Mouse (Mus musculus) ES-CJ7 (cell line): ENCODE data around the gene Anks1.

ENCODE experiments used
- DNase-seq: peaks from one replicate; pipeline ENCODE4 v3.0.0; 2011; ENCODE audit warnings: low read depth, low spot score

Gene Anks1

DNA sequence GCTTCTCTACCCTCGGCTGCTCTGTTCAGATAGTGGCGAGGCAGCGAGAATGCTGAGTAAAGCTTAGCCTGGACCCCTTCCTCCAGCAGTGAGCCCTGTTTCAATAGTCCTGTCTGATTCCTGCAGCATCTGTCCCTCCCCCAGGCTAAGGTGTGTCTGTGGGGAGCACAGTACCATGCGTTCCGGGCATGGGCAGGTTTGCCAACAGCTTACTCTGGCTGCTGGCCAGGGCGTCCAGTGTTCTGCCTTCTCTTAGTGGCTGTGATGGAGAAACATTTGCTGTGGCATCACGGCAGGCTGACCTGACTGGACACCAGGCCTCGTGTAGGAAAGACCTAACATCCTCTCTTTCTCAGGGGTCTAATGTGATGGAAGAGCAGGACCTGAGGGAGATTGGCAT, 141.1 kb downstream of the Anks1 start:
- no peak for DNase-seq

DNA sequence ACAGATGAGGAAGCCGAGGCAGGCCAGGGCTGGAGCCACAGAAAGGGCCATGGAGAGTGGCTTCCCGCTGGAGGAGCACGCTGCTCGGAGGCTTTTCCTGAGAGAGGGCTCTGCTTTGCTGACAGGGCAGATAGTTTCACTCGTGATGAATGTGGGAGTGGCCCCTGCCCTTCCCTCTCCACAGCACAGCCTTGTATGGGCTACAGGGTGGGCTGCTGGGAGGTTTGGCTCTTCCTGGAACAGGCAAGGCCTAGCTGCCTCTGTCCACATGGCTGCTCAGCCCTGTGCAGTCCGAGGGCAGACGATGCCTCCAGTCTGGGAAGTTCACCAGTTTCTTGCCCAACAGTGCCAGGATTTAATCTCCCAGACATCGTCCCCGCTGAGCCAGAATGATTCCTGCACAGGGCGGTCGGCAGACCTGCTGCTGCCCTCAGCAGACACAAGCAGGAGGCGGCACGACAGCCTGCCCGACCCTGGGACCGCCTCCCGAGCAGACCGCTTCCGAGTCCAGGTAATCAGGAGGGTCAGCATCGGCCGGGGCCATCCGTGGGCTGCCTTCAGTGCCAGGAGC, 143.3 kb downstream of the Anks1 start:
- DNase-seq, result no peak

DNA sequence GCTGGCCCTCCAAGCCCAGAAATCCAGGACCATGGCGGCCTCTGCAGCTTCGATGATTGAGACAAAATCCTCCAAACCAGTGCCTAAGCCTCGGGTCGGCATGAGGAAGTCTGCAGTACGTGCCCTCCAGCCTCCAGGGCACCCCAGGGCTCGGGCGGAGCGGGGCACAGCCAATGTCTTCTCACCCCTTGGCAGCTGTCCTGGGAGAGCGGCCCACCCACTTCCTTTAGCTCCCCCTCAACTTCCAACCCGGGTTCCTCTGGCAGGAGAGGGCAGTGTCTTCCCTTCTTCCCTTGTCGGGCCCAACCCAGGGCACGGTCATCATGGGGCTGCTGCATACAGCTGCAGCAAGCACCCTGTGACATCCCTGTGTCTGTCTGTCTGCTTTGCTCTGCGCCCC, 149.2 kb downstream of the Anks1 start:
- DNase-seq, result no peak

DNA sequence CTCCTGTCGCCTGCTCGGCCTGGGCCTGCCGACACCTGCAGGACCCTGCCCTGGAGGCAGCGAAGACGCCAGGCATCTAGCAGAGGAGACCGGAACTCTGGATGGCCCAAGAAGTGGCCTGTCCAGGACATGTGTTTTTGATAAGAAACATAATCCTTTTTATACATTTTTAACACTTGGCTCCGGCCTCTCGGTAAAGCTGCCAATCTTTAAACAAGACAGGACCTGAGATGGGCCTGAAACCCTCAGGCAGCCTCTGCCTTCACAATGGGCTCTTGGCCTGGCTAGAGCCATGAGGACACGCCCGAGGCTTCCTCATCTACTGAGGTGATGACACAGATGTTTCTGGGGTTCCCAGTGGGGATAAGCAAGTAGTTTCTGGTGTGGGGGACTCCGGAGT, 151.6 kb downstream of the Anks1 start:
- no peak for DNase-seq

DNA sequence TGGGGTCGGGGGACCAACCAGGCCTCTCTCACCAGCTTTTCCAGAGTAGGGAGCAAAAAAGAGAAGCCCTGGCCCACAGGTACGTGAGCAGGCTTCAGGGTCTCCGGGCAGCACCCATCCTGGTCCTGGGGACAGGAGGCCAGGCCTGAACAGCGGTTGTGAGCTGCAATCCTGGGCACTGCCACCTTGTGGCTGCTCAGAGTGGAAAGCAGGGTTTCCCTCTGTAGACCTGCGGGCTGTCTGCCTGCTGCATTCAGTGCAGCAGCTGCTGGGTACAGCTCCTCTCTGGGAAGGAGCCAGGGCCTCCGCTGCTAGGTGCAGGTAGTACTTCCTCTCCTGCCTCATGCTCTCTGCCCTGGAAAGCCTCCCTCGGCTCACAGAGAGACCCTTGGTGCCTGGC, 152.4 kb downstream of the Anks1 start:
- peak; percentile 65 for DNase-seq

DNA sequence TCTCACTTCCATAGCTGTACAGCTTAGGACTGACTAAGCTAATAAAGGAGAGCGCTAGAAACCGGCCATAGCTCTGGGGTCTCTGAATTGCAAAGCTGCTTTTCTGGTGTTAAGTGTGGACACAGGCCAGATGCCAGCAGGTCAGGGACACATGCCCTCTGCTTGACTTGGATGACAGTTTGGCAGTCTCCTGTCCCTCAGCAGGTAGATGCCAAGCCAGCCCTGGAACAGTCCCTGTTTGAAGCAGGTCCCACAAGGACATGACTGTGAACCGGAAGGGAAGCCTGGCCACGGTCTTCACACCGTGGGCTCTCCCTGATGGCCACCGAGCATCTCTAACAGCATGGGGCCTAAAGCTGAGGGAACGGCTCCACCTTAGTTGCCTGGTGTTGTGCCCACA, 153.6 kb downstream of the Anks1 start:
- DNase-seq, result no peak

DNA sequence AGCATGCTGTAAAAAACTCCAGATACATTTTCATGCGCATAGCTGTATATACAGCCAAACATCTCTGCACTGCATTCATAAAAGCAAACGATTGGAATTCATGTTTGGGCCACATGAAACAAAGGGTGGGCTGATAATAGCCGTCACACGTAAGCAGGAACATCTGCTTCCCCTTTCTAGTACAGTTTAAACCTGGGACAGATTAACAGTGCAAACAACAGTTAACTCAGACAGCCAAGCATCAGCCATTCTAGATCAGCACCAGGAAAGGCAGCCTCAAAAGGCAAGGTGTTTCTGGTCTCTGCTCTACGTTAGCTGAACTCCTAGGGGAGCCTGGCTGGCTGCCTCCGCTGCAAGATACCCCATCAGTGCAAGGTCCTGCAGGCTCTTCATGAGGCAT, 154.1 kb downstream of the Anks1 start:
- DNase-seq, result no peak

DNA sequence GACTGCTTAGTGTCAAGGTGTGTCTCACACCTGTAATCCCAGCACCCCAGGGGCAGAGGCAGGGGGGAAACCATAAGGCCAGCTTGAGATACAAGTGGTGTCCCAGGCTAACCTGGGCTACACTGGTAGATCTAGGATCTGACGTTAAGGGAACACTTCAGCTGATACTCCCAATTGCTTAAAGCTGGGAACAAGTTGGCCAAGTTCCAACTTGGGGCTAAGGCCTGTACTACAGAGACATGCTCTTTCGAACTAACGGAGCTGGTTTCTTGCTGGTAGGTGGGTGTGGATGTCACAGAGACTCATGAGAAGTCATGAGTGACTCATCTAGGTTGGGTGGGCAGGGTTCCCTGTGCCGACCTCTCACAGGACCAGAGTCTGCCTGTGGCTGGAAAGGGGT, 158.2 kb downstream of the Anks1 start:
- DNase-seq, result no peak

DNA sequence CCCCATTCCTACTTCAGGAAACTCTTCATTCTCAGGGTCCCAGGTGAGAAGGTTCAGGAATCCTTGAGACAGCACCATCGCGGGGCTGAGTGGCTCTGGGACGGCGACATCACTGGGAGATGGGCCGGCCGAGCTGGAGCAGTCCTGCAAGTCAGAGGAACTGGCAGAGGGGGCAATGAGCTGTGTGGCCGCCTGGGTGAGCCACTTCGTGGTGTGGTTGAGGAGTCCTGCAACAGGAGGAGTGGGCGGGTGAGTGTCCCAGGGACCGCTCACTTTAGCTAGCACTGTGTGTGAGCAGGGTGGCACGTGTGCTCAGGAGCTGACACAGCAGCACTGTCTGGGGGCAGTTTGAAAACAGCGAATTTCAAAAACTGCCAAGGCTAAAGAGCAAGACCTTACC, 160.3 kb downstream of the Anks1 start:
- DNase-seq, result no peak

DNA sequence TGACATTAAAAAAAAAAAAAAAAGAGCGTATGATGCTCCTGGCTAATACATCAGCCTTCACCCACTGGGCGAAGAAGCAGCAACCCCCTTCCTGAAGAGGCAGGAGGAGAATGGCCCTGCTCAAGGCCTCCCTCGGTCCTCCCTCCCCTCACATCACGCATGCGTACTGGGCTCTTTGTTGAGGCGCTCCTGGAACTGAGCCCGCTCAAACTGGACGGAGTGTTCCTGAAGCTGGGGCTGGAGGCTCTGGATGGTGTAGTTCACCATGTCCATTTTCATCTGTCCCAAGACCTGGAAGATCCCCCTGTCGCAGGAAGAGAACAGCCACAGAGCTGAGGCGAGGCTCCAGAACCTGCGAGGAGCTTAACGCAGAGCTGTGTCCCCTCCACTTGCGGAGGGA, 161.2 kb downstream of the Anks1 start:
- no peak for DNase-seq

DNA sequence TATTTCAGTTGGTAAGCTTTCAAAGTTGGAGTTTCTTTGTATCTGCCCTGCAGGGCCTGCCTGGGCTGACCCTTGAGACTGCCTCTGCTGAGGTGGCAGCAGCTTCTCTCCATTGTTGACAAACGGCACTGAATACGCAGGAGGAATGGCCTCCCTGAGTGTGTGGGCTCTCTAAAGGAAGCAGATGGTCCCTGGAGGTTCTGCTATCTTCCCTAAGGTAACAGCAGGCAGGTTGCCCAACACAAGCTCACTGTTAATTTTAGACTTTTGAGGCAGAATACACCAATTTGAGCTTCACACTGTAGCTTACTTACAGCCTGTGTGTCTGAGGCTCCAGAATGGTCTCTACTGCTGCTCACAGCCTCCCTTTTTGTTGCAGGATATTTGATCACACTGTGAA, 163.6 kb downstream of the Anks1 start:
- no peak for DNase-seq

DNA sequence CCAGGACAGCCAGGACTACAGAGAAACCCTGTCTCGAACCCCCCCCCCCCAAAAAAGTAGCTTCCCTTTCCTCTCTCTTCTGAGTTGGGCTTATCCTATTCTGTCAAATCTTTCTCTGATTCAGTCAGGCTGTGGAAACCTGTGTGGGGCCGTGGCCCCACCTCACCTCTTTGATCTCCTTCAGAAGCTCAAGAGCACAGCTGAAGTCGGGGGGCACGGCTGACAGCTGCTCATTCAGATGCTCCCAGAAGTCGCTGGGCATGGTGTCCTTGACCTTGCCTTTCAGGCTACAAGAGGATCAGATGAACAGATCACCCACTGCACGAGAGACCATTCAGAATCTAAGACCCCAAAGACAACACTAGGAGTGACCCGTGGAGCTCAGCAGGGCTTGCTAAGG, 165.4 kb downstream of the Anks1 start:
- DNase-seq, result no peak

DNA sequence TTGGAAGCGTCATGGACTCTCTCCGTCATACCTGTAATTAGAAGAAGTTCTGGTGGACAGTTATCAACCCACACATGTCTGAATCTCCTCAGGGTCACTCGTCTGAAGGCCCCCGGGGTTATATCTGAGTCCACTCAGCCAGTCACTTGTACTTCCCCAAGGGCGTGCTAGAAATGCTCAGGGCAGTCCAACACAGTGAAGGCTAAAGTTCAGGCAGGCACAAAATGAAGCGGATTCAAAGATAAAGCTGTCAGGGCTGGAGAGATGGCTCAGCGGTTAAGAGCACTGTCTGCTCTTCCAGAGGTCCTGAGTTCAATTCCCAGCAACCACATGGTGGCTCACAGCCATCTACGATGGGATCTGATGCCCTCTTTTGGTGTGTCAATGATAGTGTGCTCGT, 168.9 kb downstream of the Anks1 start:
- DNase-seq, result no peak

DNA sequence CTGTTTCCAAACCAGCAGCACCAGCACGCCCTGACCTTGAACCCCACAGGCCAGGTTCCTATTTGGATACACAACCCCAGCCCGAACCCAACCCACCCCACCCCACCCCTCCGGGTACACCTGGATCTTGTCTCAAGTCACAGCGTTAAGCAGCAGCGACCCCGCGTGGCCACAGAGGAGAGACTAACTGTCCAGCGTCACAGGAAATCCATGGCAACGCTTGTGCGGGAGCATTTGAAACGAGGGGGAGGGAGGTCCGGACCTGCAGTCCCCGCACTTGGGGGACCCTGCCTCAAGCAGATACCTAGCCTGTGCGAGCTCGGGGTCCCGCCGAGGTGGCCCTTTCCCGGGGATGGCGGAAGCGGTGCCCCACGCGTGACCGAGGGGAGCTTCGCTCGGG, 170.5 kb downstream of the Anks1 start:
- peak; percentile 99 for DNase-seq

DNA sequence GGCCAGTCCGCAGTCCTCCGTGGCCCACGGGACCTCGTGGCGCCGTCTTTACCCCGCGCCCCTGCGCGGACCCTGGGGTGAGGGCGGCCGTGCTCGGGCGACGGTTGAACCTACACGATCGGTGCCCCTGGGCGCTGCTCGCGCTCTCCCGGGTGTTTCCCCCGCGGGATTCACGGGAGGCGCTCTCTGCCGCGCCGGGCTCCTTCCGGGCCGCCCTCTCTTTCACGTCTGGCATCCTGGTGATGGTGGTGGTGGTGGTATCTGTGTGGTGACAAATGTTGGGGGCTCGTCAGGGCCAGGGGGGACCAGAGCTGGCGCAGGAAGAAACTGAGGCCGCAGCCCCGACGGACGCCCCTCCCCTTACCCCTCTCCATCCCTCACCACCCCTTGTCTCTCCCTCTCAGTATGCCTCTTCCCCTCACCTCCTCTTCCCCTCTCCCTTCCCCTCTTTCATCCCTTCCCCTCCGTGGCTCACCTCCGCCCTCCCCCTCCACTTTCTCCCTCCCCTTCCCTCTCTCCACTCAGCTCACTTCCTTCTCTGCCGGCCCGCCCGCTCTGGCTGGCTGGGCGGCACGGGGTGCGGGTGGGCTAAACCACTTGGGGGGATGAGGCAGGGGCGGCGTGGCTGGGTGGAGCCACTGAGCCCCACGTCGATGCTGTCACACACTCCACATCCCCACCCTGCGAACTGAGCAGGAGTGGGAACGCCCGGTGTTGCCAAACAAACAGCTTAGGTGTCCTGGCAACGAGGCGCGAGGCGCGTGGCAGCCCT, 171.1 kb downstream of the Anks1 start, which contains the start of gene Tcp11:
Gene Tcp11 (minus strand): TSS at position 595 of the 772 bp plus-strand sequence.
- peak; percentile 98 for DNase-seq

DNA sequence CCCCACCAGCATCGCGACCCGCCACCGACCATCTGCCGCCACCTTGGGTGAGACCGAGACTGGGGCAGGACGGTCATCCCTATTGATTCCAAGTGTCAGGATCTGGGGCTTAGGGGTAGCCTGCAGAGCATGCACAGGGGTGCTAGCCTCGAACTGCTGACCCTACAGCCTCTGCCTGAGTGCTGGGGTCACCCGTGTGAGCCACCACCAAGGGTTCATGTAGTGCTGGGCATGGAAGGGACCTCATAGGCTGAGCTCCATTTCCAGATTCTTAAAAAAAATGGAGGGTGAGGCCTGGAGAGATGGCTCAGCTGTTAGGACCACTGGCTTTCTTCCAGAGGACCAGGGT, 171.7 kb downstream of the Anks1 start:
- no peak for DNase-seq

DNA sequence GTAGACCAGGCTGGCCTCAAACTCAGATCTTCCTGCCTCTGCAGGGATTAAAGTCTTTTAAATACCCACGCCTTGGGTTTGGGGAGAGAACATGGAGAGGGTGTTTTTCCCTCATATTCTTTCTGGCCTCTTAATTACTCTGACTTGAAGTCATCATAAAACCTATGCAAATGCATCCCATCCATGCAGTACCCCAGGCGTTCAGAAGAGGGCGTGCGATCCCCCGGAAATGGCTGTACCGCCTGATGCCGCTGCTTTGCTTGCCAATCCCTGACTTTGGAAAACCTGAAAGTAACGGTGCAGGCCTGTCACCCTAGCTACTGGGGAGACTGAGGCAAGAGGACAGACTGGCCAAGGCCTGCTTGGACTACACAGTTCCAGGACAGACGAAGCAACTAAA, 172.3 kb downstream of the Anks1 start:
- peak; percentile 82 for DNase-seq

DNA sequence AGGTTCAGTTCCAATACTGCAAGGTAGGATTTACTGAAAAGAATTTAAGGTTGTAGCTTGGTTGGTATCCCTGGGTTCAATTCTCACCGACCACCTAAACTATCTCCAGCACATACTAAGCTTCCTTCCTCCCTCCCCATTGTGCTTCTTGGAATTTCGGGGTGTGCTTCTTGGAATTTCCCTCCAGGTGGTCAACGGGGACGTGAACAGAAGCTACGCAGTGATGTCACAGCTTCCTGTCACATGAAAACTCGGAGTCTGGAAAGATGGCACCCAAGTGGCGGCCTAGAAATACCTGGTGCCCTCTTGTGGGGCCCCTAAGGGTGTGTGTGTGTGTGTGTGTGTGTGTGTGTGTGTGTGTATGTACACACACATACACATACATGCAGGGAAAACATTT, 172.8 kb downstream of the Anks1 start:
- peak; percentile 62 for DNase-seq

DNA sequence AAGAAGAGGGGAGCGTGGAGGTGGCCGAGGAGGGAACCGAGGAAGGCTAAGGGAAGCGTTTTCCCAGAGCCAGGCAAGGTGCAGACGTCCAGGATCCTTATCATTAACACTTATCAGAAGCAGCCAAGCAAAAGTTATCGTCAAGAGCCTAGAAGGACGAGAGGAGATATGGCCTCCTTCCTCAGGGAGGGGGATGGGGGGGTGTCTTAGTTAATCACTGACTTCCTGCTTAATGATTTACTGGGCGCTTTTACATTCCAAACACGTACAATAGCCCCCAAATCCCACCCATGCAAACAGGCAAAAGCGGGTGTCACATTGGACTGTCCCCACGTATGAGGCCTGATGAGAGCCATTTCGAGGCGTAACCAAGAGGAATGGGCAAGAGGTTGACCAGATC, 173.8 kb downstream of the Anks1 start:
- no peak for DNase-seq

DNA sequence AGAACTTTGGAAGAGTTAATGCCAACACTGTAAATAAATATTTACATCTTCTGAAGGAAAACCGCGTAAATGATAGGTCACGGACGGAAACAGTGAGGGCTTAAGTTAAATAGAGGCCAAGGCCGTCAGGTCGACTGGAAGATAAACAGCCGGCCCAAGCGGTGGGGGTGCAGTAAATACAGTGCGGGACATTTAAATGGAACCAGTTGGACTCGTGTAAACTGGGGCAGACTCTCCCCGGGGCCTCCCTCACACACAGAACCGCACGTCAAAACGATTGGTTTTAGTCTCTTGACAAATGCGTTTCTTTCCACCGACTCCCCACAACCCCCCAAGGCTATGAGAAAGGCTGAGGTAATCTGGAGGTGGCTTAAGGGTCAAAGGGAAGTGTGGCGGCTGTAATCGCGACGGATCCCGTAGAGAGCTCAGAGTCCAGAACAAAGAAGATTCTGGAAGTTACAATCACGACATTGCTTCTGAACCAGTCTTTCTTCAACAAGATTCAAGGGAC, 175.3 kb downstream of the Anks1 start:
- no peak for DNase-seq

DNA sequence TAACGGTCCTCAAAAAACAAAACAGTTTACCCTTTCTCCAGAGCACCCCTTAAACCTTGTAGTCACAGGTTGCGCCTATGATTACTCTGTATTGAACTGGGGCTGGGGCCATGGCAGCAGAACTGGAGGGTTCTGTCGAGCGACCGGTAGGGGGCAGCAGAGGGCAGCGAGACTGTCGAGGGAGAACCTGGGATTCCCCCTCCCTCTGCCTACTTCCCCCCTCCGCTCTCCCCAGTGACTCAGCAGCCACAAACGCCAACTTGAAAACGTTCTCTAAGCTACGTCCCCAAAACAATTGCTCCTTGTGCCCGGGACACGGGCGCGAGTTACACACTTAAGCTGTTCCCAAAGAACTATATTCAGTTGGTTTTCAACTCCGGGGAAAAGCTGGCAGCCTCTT, 175.9 kb downstream of the Anks1 start:
- peak; percentile 89 for DNase-seq

DNA sequence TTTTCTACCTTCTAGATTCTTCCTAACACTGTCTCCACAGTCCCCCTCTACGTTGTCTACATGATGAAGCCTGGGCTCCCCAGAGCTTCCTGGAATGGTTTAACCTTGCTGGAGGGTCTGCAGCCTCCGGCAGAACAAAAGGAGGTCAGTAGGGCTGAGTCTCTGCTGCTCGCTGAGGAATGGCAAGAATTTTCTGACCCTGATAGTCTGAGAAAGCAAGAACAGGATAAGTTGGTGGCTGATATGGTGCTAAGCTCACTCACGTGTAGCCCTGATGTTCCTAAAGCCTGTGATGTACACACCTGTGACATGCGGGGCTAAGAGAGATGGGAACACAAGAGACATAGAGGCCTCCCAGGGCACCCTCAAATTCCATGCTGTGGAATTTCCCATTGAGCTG, 178.3 kb downstream of the Anks1 start:
- peak; percentile 69 for DNase-seq

DNA sequence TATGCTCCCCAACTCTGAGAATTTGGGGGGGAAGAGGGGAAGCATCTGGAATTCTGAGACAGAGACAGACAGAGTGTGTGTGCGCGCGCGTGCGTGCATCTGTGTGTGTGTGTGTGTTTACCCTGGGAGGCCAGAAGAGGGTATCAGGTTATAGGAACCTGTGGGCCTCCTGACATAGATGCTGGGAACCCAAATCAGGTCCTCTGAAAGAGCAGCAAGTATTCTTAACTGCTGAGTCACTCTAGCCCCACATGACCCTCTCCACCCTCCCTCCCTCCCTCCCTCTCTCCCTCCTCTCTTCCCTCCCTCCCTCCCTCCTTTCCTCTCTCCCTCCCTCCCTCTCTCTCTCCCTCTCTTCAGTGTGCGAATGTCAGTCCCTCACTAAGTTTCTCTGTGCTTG, 179.6 kb downstream of the Anks1 start:
- DNase-seq, result peak; percentile 49

DNA sequence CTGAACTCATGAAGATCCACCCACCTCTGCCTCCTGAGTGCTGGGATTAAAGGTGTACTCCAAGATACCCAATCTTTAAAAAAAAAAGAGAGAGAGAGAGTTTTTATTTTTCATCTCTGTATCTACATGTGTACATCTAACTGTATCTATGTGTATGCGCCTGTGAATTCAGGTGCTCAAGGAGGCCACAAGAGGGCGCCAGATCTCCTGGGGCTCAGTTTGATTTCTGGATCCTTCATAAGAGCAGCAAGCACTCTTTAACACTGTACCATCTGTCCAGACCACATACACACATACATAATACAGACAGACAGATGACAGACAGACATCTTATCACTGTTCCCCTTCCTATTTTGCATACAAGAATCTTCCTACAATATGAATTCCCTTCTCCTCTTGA, 183.2 kb downstream of the Anks1 start:
- DNase-seq, result peak; percentile 56
